Mouse (Mus musculus) spleen, adult 2 months (tissue): ENCODE measurements around the gene Spout1.

Experiments
- CTCF ChIP-seq: fragments of 200-500 bp; IDR thresholded peaks from 2 replicates; pipeline ENCODE4 v1.5.1; 2011; ENCODE audit warnings: mild to moderate bottlenecking, inconsistent platforms; ENCODE audit not compliant: insufficient read depth, insufficient read length, insufficient replicate concordance; ENCODE audit errors: extremely low read depth
- POLR2A ChIP-seq: fragments of 200-500 bp; IDR thresholded peaks from 2 replicates; pipeline ENCODE4 v1.6.1; 2011; ENCODE audit warnings: low read depth, low read length, inconsistent platforms

DNA sequence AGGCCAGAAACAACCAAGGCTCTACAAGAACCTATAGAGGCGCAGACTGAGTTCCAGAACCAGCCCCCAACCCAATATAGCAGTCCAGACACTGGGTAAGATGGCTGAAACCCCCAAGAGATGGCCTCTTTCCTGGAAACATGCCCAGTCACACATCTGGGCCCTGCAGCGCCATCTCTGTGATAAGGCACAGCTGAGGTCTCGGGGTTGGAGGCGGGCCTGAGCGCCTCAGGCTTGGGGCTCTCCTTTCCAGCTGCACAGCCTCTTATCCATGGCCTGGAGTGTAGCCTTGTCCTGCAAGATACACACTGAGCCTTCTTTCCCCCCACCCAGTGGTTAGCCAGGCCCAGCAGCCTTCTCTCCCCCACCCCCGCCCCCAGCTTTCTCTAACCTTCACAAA lies 7.0 kb upstream of the Spout1 start:
- TF ChIP-seq POLR2A: no peak
- no peak for TF ChIP-seq CTCF
